Mouse (Mus musculus) CH12.LX (cell line): Measurements from ENCODE around the gene Tpcn1. TPM values are rescaled to one million over a fixed set of nuclear protein-coding genes. Genes with fewer than 3 reads are reported as not detected.
A peak's percentile ranks its signal among the peaks of the same experiment; 100 is the strongest.

Experiments
- DNase-seq: peaks from one replicate; pipeline ENCODE4 v3.0.0-alpha.2; 2013; ENCODE audit errors: extremely low read depth
- H3K27ac ChIP-seq: 2 replicates; pipeline ENCODE4 v1.5.1; 2012; ENCODE audit warnings: low read depth, mild to moderate bottlenecking, control low read depth, moderate library complexity; ENCODE audit not compliant: insufficient read depth
- H3K27me3 ChIP-seq: replicated peaks from 2 replicates; pipeline ENCODE3; 2012; ENCODE audit warnings: inconsistent platforms
- H3K36me3 ChIP-seq, 2 experiments: replicated peaks in 1 of 2; 2 replicates each; pipeline versions ENCODE3 to v1.6.1; 2012; ENCODE audit warnings: inconsistent platforms in 1 of 2, low read length in 1 of 2, mild to moderate bottlenecking in 1 of 2, mixed read lengths in 1 of 2, moderate library complexity in 1 of 2; ENCODE audit not compliant: control insufficient read depth in 1 of 2, insufficient read depth in 1 of 2
- H3K4me1 ChIP-seq, 2 experiments: 2 replicates each; pipeline ENCODE4 v1.6.1; 2012; ENCODE audit warnings: inconsistent platforms in 1 of 2, moderate library complexity in 1 of 2; ENCODE audit not compliant: insufficient read depth in 2 of 2, control insufficient read depth in 1 of 2
- H3K4me2 ChIP-seq: 2 replicates; pipeline ENCODE4 v1.6.1; 2012; ENCODE audit warnings: low read depth, mild to moderate bottlenecking, control low read depth; ENCODE audit not compliant: poor library complexity, insufficient read depth, severe bottlenecking
- H3K4me3 ChIP-seq, 3 experiments: fragments of 150-350 bp in 1 of 3; sonication (generic) in 1 of 3; replicated peaks in 1 of 3; 2 replicates each; pipeline versions ENCODE3 to v1.5.1; 2011 to 2012; ENCODE audit warnings: low read depth in 2 of 3, low read length in 2 of 3, mild to moderate bottlenecking in 2 of 3, moderate library complexity in 2 of 3, control low read depth in 1 of 3, improper control_type of control experiment in 1 of 3, inconsistent platforms in 1 of 3, mixed read lengths in 1 of 3; ENCODE audit not compliant: poor library complexity in 1 of 3
- H3K79me2 ChIP-seq: replicated peaks from 2 replicates; pipeline ENCODE4 v1.6.1; 2012; ENCODE audit warnings: mild to moderate bottlenecking, moderate library complexity; ENCODE audit not compliant: control insufficient read depth, poor library complexity, insufficient read depth, severe bottlenecking; ENCODE audit errors: extremely low read depth
- H3K9ac ChIP-seq: 2 replicates; pipeline ENCODE4 v1.6.1; 2012; ENCODE audit warnings: low read depth, mild to moderate bottlenecking, control low read depth, moderate library complexity; ENCODE audit not compliant: insufficient read depth
- H3K9me3 ChIP-seq: replicated peaks from 2 replicates; pipeline ENCODE3; 2012; ENCODE audit warnings: low read length, inconsistent platforms, mixed read lengths
- BHLHE40 ChIP-seq: IDR thresholded peaks from 2 replicates; pipeline ENCODE4 v1.6.1; 2011; ENCODE audit warnings: mild to moderate bottlenecking, low read depth, low read length, improper control_type of control experiment
- CHD1 ChIP-seq: IDR thresholded peaks from 2 replicates; pipeline ENCODE4 v1.6.1; 2012; ENCODE audit warnings: low read depth, low read length, improper control_type of control experiment, inconsistent platforms
- CHD2 ChIP-seq: IDR thresholded peaks from 2 replicates; pipeline ENCODE4 v1.6.1; 2011; ENCODE audit warnings: low read length, improper control_type of control experiment
- E2F4 ChIP-seq: IDR thresholded peaks from 2 replicates; pipeline ENCODE4 v1.6.1; 2011; ENCODE audit warnings: low read depth, low read length, improper control_type of control experiment; ENCODE audit not compliant: insufficient replicate concordance
- ETS1 ChIP-seq: conservative IDR thresholded peaks from 2 replicates; pipeline ENCODE4 v1.6.1; 2012; ENCODE audit warnings: low read depth, mild to moderate bottlenecking, inconsistent platforms, low read length, improper control_type of control experiment, moderate library complexity
- GABPA ChIP-seq: IDR thresholded peaks from 2 replicates; pipeline ENCODE4 v1.6.1; 2012; ENCODE audit warnings: low read depth, low read length, improper control_type of control experiment, inconsistent platforms; ENCODE audit not compliant: insufficient replicate concordance
- IRF4 ChIP-seq: IDR thresholded peaks from 2 replicates; pipeline ENCODE4 v1.6.1; 2014; ENCODE audit warnings: low read depth, mild to moderate bottlenecking, inconsistent platforms, low read length, improper control_type of control experiment
- MAZ ChIP-seq: IDR thresholded peaks from 2 replicates; pipeline ENCODE4 v1.6.1; 2012; ENCODE audit warnings: low read depth, mild to moderate bottlenecking, inconsistent platforms, low read length, improper control_type of control experiment, moderate library complexity
- NRF1 ChIP-seq: IDR thresholded peaks from 2 replicates; pipeline ENCODE4 v1.6.1; 2014; ENCODE audit warnings: low read depth, mild to moderate bottlenecking, inconsistent platforms, low read length, improper control_type of control experiment, moderate library complexity
- POLR2AphosphoS2 ChIP-seq: IDR thresholded peaks from 2 replicates; pipeline ENCODE4 v1.6.1; 2011; ENCODE audit warnings: low read depth, low read length, improper control_type of control experiment
- RAD21 ChIP-seq: IDR thresholded peaks from 2 replicates; pipeline ENCODE4 v1.6.1; 2011; ENCODE audit warnings: low read depth, mild to moderate bottlenecking, low read length, improper control_type of control experiment, moderate library complexity
- SMC3 ChIP-seq: IDR thresholded peaks from 2 replicates; pipeline ENCODE4 v1.6.1; 2011; ENCODE audit warnings: low read depth, low read length, improper control_type of control experiment
- TBP ChIP-seq: conservative IDR thresholded peaks from 2 replicates; pipeline ENCODE4 v1.6.1; 2011; ENCODE audit warnings: low read depth, low read length, improper control_type of control experiment
- USF1 ChIP-seq: IDR thresholded peaks from 2 replicates; pipeline ENCODE4 v1.6.1; 2014; ENCODE audit warnings: low read depth, mild to moderate bottlenecking, inconsistent platforms, low read length, improper control_type of control experiment
- ZMIZ1 ChIP-seq: IDR thresholded peaks from 2 replicates; pipeline ENCODE4 v1.6.1; 2012; ENCODE audit warnings: low read depth, mild to moderate bottlenecking, inconsistent platforms, low read length, improper control_type of control experiment
- dilution Hi-C: fragments of 300-500 bp; cut with MboI; formaldehyde crosslinking; loops from 2 replicates; pipeline ENCODE4 v1.14.3; 2020; ENCODE audit warnings: low sequenced_read_pairs; ENCODE audit not compliant: extremely low pct_unique_long_range_greater_than_20kb, extremely low pct_ligation_motif_present
- in situ Hi-C: fragments of 300-500 bp; cut with MboI; formaldehyde crosslinking; loops from 3 replicates; pipeline ENCODE4 v1.14.3; 2019; ENCODE audit warnings: low sequenced_read_pairs, low pct_ligation_motif_present, low pct_unique_long_range_greater_than_20kb, mixed read lengths
- polyA plus RNA-seq: library from polyadenylated mRNA; unstranded; fragments of >175 nt; gene quantifications from 2 replicates; pipeline ENCODE4 v1.2.1, GENCODE M21; 2012; ENCODE audit warnings: low read depth; ENCODE audit not compliant: insufficient read length
- total RNA-seq, 2 experiments: library from RNA; depleted of rRNA; stranded (reverse); fragments of 300-350 nt in 1 of 2; fragments of >200 nt in 1 of 2; gene quantifications; 2 replicates each; pipeline ENCODE4 v1.2.3; 2012 to 2014

The Tpcn1 gene
- total and polyA plus RNA-seq, 3 experiments, result 0.90 to 5.4 (median 2.2) TPM

DNA sequence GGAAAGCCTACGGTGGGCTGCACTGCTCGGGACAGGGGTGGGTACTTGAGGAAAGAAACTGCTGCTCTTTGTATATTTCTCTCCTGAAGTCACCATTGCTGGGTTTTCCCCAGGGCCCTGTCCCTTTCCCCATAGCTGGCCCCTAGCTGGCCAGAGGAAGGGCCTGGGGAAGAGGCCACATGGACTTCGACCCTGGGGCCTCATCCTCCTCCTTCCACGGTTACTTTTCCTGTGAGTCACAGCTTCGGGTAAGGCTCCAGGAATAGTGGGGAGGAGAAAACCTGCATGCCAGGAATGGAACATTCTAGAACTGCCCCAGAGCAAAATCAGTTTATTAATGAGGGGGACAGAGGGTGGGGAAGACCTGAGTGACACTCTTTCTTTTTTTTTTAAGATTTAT lies 38.3 kb downstream of the Tpcn1 start:
- H3K4me1 ChIP-seq, result peaks cover 0 to 9% of the 10 kb centered on the region in 2 experiments; a peak in 2 of 4 replicates
- in situ Hi-C loops, result no loop called here
- DNase-seq, result no peak
- no peak overlapping the region for H3K9ac ChIP-seq
- TF ChIP-seq RAD21 (no peak), CHD2 (no peak), ETS1 (no peak), ZMIZ1 (no peak), GABPA (no peak), USF1 (no peak), BHLHE40 (no peak), MAZ (no peak), E2F4 (no peak), SMC3 (no peak), CHD1 (no peak), IRF4 (no peak), TBP (no peak)
- TF ChIP-seq, all 38 proteins: peak for 0
- Histone ChIP-seq H3K9me3 (no peaks in the 10 kb centered on the region), H3K27ac (no peak overlapping the region), H3K4me3 (no peak overlapping the region), H3K36me3 (peaks cover 0 to 42% of the 10 kb centered on the region in 2 experiments), H3K4me2 (no peak overlapping the region), H3K79me2 (no peaks in the 10 kb centered on the region), H3K27me3 (no peaks in the 10 kb centered on the region)
- dilution Hi-C loops, result no loop called here

- H3K4me1 ChIP-seq, result peaks cover 0 to 9% of the 10 kb centered on the region in 2 experiments; a peak in 2 of 4 replicates
- dilution Hi-C loops, result no loop called here
- no peak overlapping the region for H3K27ac ChIP-seq
- H3K36me3 ChIP-seq, result peaks cover 0 to 35% of the 10 kb centered on the region in 2 experiments
- in situ Hi-C loops, result no loop called here
- no peak overlapping the region for H3K4me2 ChIP-seq
- H3K9me3 ChIP-seq, result no peaks in the 10 kb centered on the region
- no peaks in the 10 kb centered on the region for H3K27me3 ChIP-seq
- H3K9ac ChIP-seq, result no peak overlapping the region
- H3K4me3 ChIP-seq, result no peak overlapping the region
- H3K79me2 ChIP-seq, result no peaks in the 10 kb centered on the region
- no peak for DNase-seq
- TF ChIP-seq NRF1 (peak; percentile 58; the same call in 1 of the 2 replicates), POLR2AphosphoS2 (no peak)
Measured at GRCm38 (mm10) chr5:120548236-120548850, 40.1 kb downstream of the Tpcn1 start.
